Mouse (Mus musculus): ENCODE data around the gene Vps37b. TPM values are rescaled to one million over a fixed set of nuclear protein-coding genes. Genes with fewer than 3 reads are reported as not detected.
A peak's percentile ranks its signal among the peaks of the same experiment; 100 is the strongest.

The Vps37b gene
- polyA plus RNA-seq (2012; rRNA removed) (11.3 and 11.5 TPM in 2 replicates), polyA plus RNA-seq (2014; fragmentation: Nextera tagmentation; extraction: Ambion mirVana) (8.8 and 12.6 TPM in 2 replicates)

DNA sequence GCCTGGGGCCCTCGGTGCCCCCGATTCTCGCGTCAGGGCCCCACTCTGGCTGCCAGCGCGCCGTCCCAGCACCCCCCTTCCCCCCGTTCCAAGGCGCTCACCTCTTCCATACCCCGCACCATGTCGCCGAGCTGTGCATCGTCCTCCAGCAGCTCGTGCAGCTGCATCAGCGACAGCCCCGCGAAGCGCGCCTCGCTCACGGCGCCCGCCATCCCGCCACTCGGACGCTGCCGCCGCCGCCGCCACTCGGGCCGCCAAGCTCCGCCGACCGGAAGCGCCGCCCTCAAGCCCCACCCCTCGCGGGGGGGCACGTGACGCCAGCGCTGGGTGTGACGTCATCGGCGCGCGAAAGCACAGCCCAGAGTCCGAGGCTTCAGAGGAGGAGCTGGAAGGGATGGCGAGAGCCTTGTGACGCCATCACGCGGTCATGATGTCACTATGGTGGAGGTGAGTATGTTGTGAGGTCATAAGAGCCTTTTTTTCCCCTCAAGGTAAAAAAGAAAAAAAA, at the start of gene Vps37b:
TSS of gene Vps37b (minus strand) at position 270 of the 508 bp plus-strand sequence.
- H3K4me2 ChIP-seq (ENCODE audit: low read depth), result peak within 1 kb of the TSS; percentile 99
- H3K36me3 ChIP-seq (replicated peaks; ENCODE audit: control insufficient read depth, insufficient read depth, low read depth), result no peaks in the 10 kb centered on the region; the same call in none of the 2 replicates
- DNase-seq (ENCODE audit: low read depth in 3 of 3, low spot score in 3 of 3) (peak; percentile 73 to 80 (median 77)), ATAC-seq (ENCODE audit: insufficient read depth) (peak; percentile 76)
- WGBS (ENCODE audit: insufficient replicate concordance), result under 1% methylated on average over 52 of the region's 52 CpGs
- H3K9ac ChIP-seq (replicated peaks), result peak within 1 kb of the TSS; percentile 98
- H3K4me3 ChIP-seq (ENCODE audit: insufficient read depth in 1 of 2, low read depth in 2 of 2, low read length in 2 of 2), result peak within 1 kb of the TSS; percentile 67 to 98
- H3K4me1 ChIP-seq (replicated peaks; ENCODE audit: control insufficient read depth in 2 of 2, insufficient read depth in 2 of 2, low read length in 1 of 2), result peaks cover 29 to 50% of the 10 kb centered on the region in 2 experiments
- no peak for TF ChIP-seq CTCF (IDR thresholded peaks at IDR 0.05; ENCODE audit: low read depth)
- H3K27ac ChIP-seq, result peak within 1 kb of the TSS; percentile 83
- H3K9me3 ChIP-seq (ENCODE audit: control insufficient read depth, low read length), result no peaks in the 10 kb centered on the region
- no peaks in the 10 kb centered on the region for H3K27me3 ChIP-seq (ENCODE audit: control insufficient read depth, insufficient read depth, low read length)

DNA sequence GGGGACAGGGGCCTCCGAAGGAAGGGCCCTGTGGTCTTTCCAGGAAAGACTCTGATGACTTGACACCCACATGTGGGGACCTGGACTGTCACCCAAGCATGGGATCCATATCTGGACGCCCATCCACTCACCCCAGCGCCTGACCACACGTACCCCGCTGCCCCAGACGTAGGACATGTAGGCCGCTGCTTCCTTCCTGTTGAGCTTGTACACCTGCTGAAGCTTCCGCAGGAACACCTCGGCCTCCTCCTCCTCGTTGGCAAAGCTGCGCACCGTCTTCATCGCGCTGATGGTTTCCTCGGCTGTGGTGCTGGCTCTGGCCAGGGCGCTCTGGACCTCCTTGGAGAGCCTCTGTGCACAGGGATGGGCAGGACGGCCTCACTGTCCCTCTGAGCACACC, 47.8 kb upstream of the Vps37b start:
- DNase-seq (ENCODE audit: low read depth in 3 of 3, low spot score in 3 of 3) (no peak), ATAC-seq (ENCODE audit: insufficient read depth) (no peak)
- no peak for TF ChIP-seq EP300 (IDR thresholded peaks at IDR 0.05; ENCODE audit: low read depth)
- H3K4me2 ChIP-seq (ENCODE audit: low read depth), result no peak overlapping the region
- no peak overlapping the region for H3K27ac ChIP-seq
- peaks cover 0 to 18% of the 10 kb centered on the region in 2 experiments; a peak in 2 of 4 replicates for H3K4me1 ChIP-seq (replicated peaks; ENCODE audit: control insufficient read depth in 2 of 2, insufficient read depth in 2 of 2, low read length in 1 of 2)
- H3K9me3 ChIP-seq (ENCODE audit: control insufficient read depth, low read length), result no peaks in the 10 kb centered on the region
- H3K27me3 ChIP-seq (ENCODE audit: control insufficient read depth, insufficient read depth, low read length), result no peaks in the 10 kb centered on the region
- no peaks in the 10 kb centered on the region for H3K36me3 ChIP-seq (replicated peaks; ENCODE audit: control insufficient read depth, insufficient read depth, low read depth)
- H3K9ac ChIP-seq (replicated peaks), result no peak overlapping the region
- WGBS (ENCODE audit: insufficient replicate concordance), result 56% methylated on average over 17 of the region's 17 CpGs
- no peak overlapping the region for H3K4me3 ChIP-seq (ENCODE audit: insufficient read depth in 1 of 2, low read depth in 2 of 2, low read length in 2 of 2)

DNA sequence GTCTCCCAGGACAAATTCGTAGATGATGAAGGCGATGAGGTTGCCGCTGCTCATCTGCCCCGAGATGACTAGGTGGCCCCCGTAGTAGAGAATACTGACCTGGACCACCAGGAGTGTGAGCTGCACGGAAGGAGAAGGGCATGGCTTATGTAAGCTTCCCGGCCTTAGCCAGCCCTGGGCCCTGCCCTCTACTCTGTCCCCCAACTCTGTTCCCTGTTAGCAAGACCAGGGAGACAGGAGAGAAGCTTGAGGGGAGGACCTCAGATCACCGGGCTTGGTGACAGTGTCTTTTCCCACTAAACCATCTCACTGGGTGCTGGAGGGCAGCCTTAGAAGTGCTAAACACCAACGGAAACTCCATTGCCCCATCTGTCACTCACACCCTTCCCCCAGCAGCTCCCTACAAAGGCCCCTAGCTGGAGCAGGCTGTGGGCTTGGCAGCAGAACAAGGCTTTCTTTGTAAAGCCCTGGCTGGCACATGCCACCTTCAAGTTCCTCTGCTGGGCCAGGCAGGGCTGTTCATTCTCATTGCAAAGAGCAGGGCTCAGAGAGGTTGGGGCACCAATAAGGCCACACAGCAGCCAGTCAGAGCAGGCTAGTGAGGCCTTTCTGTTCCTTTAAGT, 46.8 kb upstream of the Vps37b start:
- DNase-seq (ENCODE audit: low read depth in 3 of 3, low spot score in 3 of 3), result no peak
- no peak for ATAC-seq (ENCODE audit: insufficient read depth)
- no peak overlapping the region for H3K9ac ChIP-seq (replicated peaks)
- no peak overlapping the region for H3K4me3 ChIP-seq (ENCODE audit: insufficient read depth in 1 of 2, low read depth in 2 of 2, low read length in 2 of 2)
- H3K4me2 ChIP-seq (ENCODE audit: low read depth), result no peak overlapping the region
- 57% methylated on average over 9 of the region's 9 CpGs for WGBS (ENCODE audit: insufficient replicate concordance)
- no peaks in the 10 kb centered on the region for H3K36me3 ChIP-seq (replicated peaks; ENCODE audit: control insufficient read depth, insufficient read depth, low read depth)
- H3K27ac ChIP-seq, result no peak overlapping the region
- no peaks in the 10 kb centered on the region for H3K9me3 ChIP-seq (ENCODE audit: control insufficient read depth, low read length)
- no peak for TF ChIP-seq CTCF (IDR thresholded peaks at IDR 0.05; ENCODE audit: low read depth)
- no peak for TF ChIP-seq EP300 (IDR thresholded peaks at IDR 0.05; ENCODE audit: low read depth)
- peaks cover 0 to 23% of the 10 kb centered on the region in 2 experiments; a peak in 2 of 4 replicates for H3K4me1 ChIP-seq (replicated peaks; ENCODE audit: control insufficient read depth in 2 of 2, insufficient read depth in 2 of 2, low read length in 1 of 2)
- no peaks in the 10 kb centered on the region for H3K27me3 ChIP-seq (ENCODE audit: control insufficient read depth, insufficient read depth, low read length)

DNA sequence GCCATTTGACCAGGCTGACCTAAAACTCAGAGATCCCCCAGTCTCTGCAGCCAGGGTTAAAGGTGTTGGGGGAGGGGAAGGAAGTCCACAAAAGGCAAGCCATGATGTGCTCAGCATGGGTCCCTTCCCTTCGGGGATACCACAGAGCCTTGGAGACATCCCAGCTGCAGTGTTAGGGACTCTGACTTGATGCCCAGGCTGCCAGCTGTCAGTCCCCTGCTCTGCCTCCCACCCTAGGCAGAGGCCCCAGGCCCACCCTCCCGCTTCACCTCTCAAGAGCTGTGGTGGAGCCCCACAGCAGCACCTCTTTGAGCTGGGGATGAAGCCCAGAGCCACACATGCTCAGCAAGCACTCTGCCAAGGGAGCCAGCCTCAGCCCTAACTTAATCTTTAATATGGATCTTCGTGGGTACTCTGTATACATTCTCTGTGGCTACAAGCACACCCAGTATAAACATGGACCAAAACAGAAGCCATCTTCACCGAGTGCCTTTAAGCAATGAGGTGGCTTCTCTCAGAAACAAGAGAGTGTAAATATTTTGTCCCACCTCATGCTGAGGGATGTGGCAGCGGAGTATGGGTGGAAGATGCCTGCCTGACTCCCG, 45.9 kb upstream of the Vps37b start:
- ATAC-seq (ENCODE audit: insufficient read depth) (no peak), DNase-seq (ENCODE audit: low read depth in 3 of 3, low spot score in 3 of 3) (no peak)
- Histone ChIP-seq H3K4me1 (replicated peaks; ENCODE audit: control insufficient read depth in 2 of 2, insufficient read depth in 2 of 2, low read length in 1 of 2) (peaks cover 0 to 23% of the 10 kb centered on the region in 2 experiments; a peak in 2 of 4 replicates), H3K4me2 (ENCODE audit: low read depth) (no peak overlapping the region), H3K27me3 (ENCODE audit: control insufficient read depth, insufficient read depth, low read length) (no peaks in the 10 kb centered on the region), H3K9me3 (ENCODE audit: control insufficient read depth, low read length) (no peaks in the 10 kb centered on the region), H3K4me3 (ENCODE audit: insufficient read depth in 1 of 2, low read depth in 2 of 2, low read length in 2 of 2) (no peak overlapping the region), H3K36me3 (replicated peaks; ENCODE audit: control insufficient read depth, insufficient read depth, low read depth) (no peaks in the 10 kb centered on the region), H3K27ac (no peak overlapping the region), H3K9ac (replicated peaks) (no peak overlapping the region)
- TF ChIP-seq CTCF (IDR thresholded peaks at IDR 0.05; ENCODE audit: low read depth) (no peak), EP300 (IDR thresholded peaks at IDR 0.05; ENCODE audit: low read depth) (no peak)
- WGBS (ENCODE audit: insufficient replicate concordance), result 65% methylated on average over 6 of the region's 6 CpGs

DNA sequence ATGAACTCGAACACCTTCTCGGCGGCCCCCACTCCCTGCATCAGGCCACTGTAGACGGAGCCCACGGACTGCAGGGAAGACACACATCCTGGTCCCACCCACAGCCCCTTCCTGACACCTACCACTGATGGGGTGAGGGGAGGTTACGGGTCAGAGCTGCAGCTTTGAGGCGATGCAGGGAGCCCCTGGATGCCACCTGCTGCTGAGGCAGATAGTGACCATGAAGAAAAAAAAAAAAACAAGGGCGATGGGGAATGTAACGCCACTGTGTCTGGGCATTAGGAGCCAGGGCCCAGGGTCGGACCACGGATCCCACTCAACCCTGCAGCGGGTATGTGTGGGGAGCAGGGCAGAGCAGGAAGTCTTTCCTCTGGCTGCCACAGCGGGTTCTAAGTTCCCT, 45.2 kb upstream of the Vps37b start:
- ATAC-seq (ENCODE audit: insufficient read depth) (no peak), DNase-seq (ENCODE audit: low read depth in 3 of 3, low spot score in 3 of 3) (no peak)
- Histone ChIP-seq H3K4me1 (replicated peaks; ENCODE audit: control insufficient read depth in 2 of 2, insufficient read depth in 2 of 2, low read length in 1 of 2) (peaks cover 0 to 23% of the 10 kb centered on the region in 2 experiments; a peak in 2 of 4 replicates), H3K27ac (no peak overlapping the region), H3K27me3 (ENCODE audit: control insufficient read depth, insufficient read depth, low read length) (no peaks in the 10 kb centered on the region), H3K4me3 (ENCODE audit: insufficient read depth in 1 of 2, low read depth in 2 of 2, low read length in 2 of 2) (no peak overlapping the region), H3K4me2 (ENCODE audit: low read depth) (no peak overlapping the region), H3K9ac (replicated peaks) (no peak overlapping the region), H3K36me3 (replicated peaks; ENCODE audit: control insufficient read depth, insufficient read depth, low read depth) (no peaks in the 10 kb centered on the region), H3K9me3 (ENCODE audit: control insufficient read depth, low read length) (no peaks in the 10 kb centered on the region)
- TF ChIP-seq CTCF (IDR thresholded peaks at IDR 0.05; ENCODE audit: low read depth), result no peak; the same call in 1 of the 2 replicates
- TF ChIP-seq EP300 (IDR thresholded peaks at IDR 0.05; ENCODE audit: low read depth), result no peak
- 55% methylated on average over 13 of the region's 13 CpGs for WGBS (ENCODE audit: insufficient replicate concordance)
